Mouse (Mus musculus): ENCODE measurements around the gene Gtpbp6.

DNA sequence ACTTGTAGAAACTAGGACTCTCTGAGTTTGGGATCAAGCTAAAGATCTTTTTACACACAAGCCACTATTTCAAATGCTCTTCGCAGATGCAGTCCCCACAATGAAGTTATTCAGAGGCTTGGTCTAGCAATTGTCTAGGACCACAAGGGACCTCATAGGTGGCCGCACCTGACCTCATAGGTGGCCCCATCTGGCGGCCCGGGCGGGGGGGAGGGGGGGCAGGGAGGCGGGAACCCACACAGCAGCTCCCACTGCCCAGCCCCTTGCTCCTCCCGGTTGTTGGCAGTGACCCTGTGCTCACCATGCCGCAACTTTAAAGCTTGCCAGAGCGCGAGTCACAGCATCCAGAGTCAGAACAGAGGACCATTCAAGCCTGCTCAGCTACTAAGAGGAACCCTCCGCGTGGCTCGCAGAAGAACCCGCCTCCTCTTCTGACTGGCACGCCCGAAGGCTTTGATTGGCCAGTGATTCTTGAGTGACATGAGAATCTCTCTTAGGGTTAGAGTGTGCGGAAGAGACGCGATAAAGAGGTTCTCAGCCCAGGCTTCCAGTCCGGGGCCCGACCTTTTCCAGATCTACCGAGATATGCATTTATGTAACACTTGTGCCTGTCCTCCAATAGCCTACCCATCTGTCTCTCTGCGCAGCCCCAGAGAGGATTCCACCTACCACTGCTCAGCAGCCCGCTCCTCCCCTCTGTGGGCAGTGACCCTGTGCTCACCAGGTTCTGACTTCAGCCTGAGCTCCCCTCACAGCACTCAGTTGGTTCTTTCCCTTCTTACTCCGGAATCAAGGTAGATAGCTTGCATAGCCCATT, 13.8 kb downstream of the Gtpbp6 start, which contains the start of gene Gm35315:
- TF ChIP-seq MAFK (IDR thresholded peaks at IDR 0.05; ENCODE audit: insufficient read depth, low read depth, low read length) (no peak), ZC3H11A (IDR thresholded peaks at IDR 0.05; ENCODE audit: borderline replicate concordance, low read depth, low read length) (no peak)

Measured in ES-E14 (cell line).